Mouse (Mus musculus): Measurements from ENCODE around the gene Arhgdib. TPM values are rescaled to one million over a fixed set of nuclear protein-coding genes. Genes with fewer than 3 reads are reported as not detected.

The Arhgdib gene
- polyA plus RNA-seq, 1 experiment from 2014 or later: 164 TPM

GRCm38 (mm10) chr6:136957062-136957461 lies 15.4 kb upstream of the Arhgdib start:
- no peak for ATAC-seq (ENCODE audit: low read depth)
- Histone ChIP-seq H3K4me3 (ENCODE audit: low read depth, low read length) (no peak overlapping the region), H3K9ac (ENCODE audit: low read depth, low read length) (no peak overlapping the region), H3K9me3 (replicated peaks; ENCODE audit: control insufficient read depth, low read length) (no peaks in the 10 kb centered on the region), H3K4me2 (ENCODE audit: low read depth, low read length) (no peak overlapping the region), H3K4me1 (ENCODE audit: control insufficient read depth, low read depth, low read length) (no peaks in the 10 kb centered on the region), H3K27ac (ENCODE audit: low read length) (no peak overlapping the region), H3K36me3 (ENCODE audit: control insufficient read depth, insufficient read depth) (no peaks in the 10 kb centered on the region), H3K27me3 (ENCODE audit: control insufficient read depth, insufficient read depth, low read depth, low read length) (no peaks in the 10 kb centered on the region)
- 29% methylated on average over 7 of the region's 7 CpGs for WGBS (ENCODE audit: insufficient replicate concordance)

- H3K4me1 ChIP-seq (ENCODE audit: control insufficient read depth, low read depth, low read length): no peaks in the 10 kb centered on the region
- no peaks in the 10 kb centered on the region for H3K36me3 ChIP-seq (ENCODE audit: control insufficient read depth, insufficient read depth)
- no peak overlapping the region for H3K9ac ChIP-seq (ENCODE audit: low read depth, low read length)
- no peak overlapping the region for H3K27ac ChIP-seq (ENCODE audit: low read length)
- H3K27me3 ChIP-seq (ENCODE audit: control insufficient read depth, insufficient read depth, low read depth, low read length): no peaks in the 10 kb centered on the region
- no peaks in the 10 kb centered on the region for H3K9me3 ChIP-seq (replicated peaks; ENCODE audit: control insufficient read depth, low read length)
- no peak overlapping the region for H3K4me2 ChIP-seq (ENCODE audit: low read depth, low read length)
- no peak overlapping the region for H3K4me3 ChIP-seq (ENCODE audit: low read depth, low read length)
- no peak for ATAC-seq (ENCODE audit: low read depth)
- WGBS (ENCODE audit: insufficient replicate concordance): 48% methylated on average over 3 of the region's 3 CpGs
Observed at GRCm38 (mm10) chr6:136955240-136955639, 13.5 kb upstream of the Arhgdib start.

- no peaks in the 10 kb centered on the region for H3K9me3 ChIP-seq (replicated peaks; ENCODE audit: control insufficient read depth, low read length)
- peak; percentile 63 for ATAC-seq (ENCODE audit: low read depth)
- H3K4me1 ChIP-seq (ENCODE audit: control insufficient read depth, low read depth, low read length): no peaks in the 10 kb centered on the region
- WGBS (ENCODE audit: insufficient replicate concordance): 62% methylated on average over 8 of the region's 8 CpGs
- no peaks in the 10 kb centered on the region for H3K27me3 ChIP-seq (ENCODE audit: control insufficient read depth, insufficient read depth, low read depth, low read length)
- H3K4me2 ChIP-seq (ENCODE audit: low read depth, low read length): no peak overlapping the region
- no peak overlapping the region for H3K9ac ChIP-seq (ENCODE audit: low read depth, low read length)
- no peak overlapping the region for H3K4me3 ChIP-seq (ENCODE audit: low read depth, low read length)
- no peak overlapping the region for H3K27ac ChIP-seq (ENCODE audit: low read length)
- H3K36me3 ChIP-seq (ENCODE audit: control insufficient read depth, insufficient read depth): no peaks in the 10 kb centered on the region
Observed at GRCm38 (mm10) chr6:136954715-136955114, 13.0 kb upstream of the Arhgdib start.

- no peak overlapping the region for H3K9ac ChIP-seq (ENCODE audit: low read depth, low read length)
- no peaks in the 10 kb centered on the region for H3K4me1 ChIP-seq (ENCODE audit: control insufficient read depth, low read depth, low read length)
- H3K4me2 ChIP-seq (ENCODE audit: low read depth, low read length): no peak overlapping the region
- no peaks in the 10 kb centered on the region for H3K36me3 ChIP-seq (ENCODE audit: control insufficient read depth, insufficient read depth)
- ATAC-seq (ENCODE audit: low read depth): no peak
- no peaks in the 10 kb centered on the region for H3K27me3 ChIP-seq (ENCODE audit: control insufficient read depth, insufficient read depth, low read depth, low read length)
- no peak overlapping the region for H3K4me3 ChIP-seq (ENCODE audit: low read depth, low read length)
- no peak overlapping the region for H3K27ac ChIP-seq (ENCODE audit: low read length)
- 51% methylated on average over 6 of the region's 6 CpGs for whole genome bisulfite sequencing (ENCODE audit: insufficient replicate concordance)
- H3K9me3 ChIP-seq (replicated peaks; ENCODE audit: control insufficient read depth, low read length): no peaks in the 10 kb centered on the region
Observed at GRCm38 (mm10) chr6:136954192-136954591, 12.5 kb upstream of the Arhgdib start.

GRCm38 (mm10) chr6:136952930-136953329 lies 11.2 kb upstream of the Arhgdib start:
- Histone ChIP-seq H3K36me3 (ENCODE audit: control insufficient read depth, insufficient read depth) (no peaks in the 10 kb centered on the region), H3K27me3 (ENCODE audit: control insufficient read depth, insufficient read depth, low read depth, low read length) (no peaks in the 10 kb centered on the region), H3K4me1 (ENCODE audit: control insufficient read depth, low read depth, low read length) (no peaks in the 10 kb centered on the region), H3K9me3 (replicated peaks; ENCODE audit: control insufficient read depth, low read length) (no peaks in the 10 kb centered on the region), H3K4me2 (ENCODE audit: low read depth, low read length) (no peak overlapping the region), H3K9ac (ENCODE audit: low read depth, low read length) (no peak overlapping the region), H3K4me3 (ENCODE audit: low read depth, low read length) (no peak overlapping the region), H3K27ac (ENCODE audit: low read length) (no peak overlapping the region)
- 65% methylated on average over 9 of the region's 9 CpGs for WGBS (ENCODE audit: insufficient replicate concordance)
- ATAC-seq (ENCODE audit: low read depth): no peak; the same call in 1 of the 2 replicates

- WGBS (ENCODE audit: insufficient replicate concordance): 61% methylated on average over 2 of the region's 2 CpGs
- no peaks in the 10 kb centered on the region for H3K9me3 ChIP-seq (replicated peaks; ENCODE audit: control insufficient read depth, low read length)
- ATAC-seq (ENCODE audit: low read depth): no peak
- no peak overlapping the region for H3K4me3 ChIP-seq (ENCODE audit: low read depth, low read length)
- no peak overlapping the region for H3K9ac ChIP-seq (ENCODE audit: low read depth, low read length)
- H3K4me2 ChIP-seq (ENCODE audit: low read depth, low read length): no peak overlapping the region
- no peak overlapping the region for H3K27ac ChIP-seq (ENCODE audit: low read length)
- no peaks in the 10 kb centered on the region for H3K27me3 ChIP-seq (ENCODE audit: control insufficient read depth, insufficient read depth, low read depth, low read length)
- no peaks in the 10 kb centered on the region for H3K36me3 ChIP-seq (ENCODE audit: control insufficient read depth, insufficient read depth)
- H3K4me1 ChIP-seq (ENCODE audit: control insufficient read depth, low read depth, low read length): no peaks in the 10 kb centered on the region
Observed at GRCm38 (mm10) chr6:136950171-136950570, 8.5 kb upstream of the Arhgdib start.

GRCm38 (mm10) chr6:136947716-136948115 lies 6.0 kb upstream of the Arhgdib start:
- no peak overlapping the region for H3K9ac ChIP-seq (ENCODE audit: low read depth, low read length)
- no peak overlapping the region for H3K4me3 ChIP-seq (ENCODE audit: low read depth, low read length)
- no peak overlapping the region for H3K4me2 ChIP-seq (ENCODE audit: low read depth, low read length)
- no peaks in the 10 kb centered on the region for H3K36me3 ChIP-seq (ENCODE audit: control insufficient read depth, insufficient read depth)
- H3K27ac ChIP-seq (ENCODE audit: low read length): no peak overlapping the region
- ATAC-seq (ENCODE audit: low read depth): no peak
- H3K27me3 ChIP-seq (ENCODE audit: control insufficient read depth, insufficient read depth, low read depth, low read length): no peaks in the 10 kb centered on the region
- H3K9me3 ChIP-seq (replicated peaks; ENCODE audit: control insufficient read depth, low read length): no peaks in the 10 kb centered on the region
- peaks cover 9% of the 10 kb centered on the region for H3K4me1 ChIP-seq (ENCODE audit: control insufficient read depth, low read depth, low read length)
- 54% methylated on average over 4 of the region's 4 CpGs for WGBS (ENCODE audit: insufficient replicate concordance)

- 55% methylated on average over 9 of the region's 9 CpGs for WGBS (ENCODE audit: insufficient replicate concordance)
- Histone ChIP-seq H3K4me1 (ENCODE audit: control insufficient read depth, low read depth, low read length) (peaks cover 10% of the 10 kb centered on the region), H3K27me3 (ENCODE audit: control insufficient read depth, insufficient read depth, low read depth, low read length) (no peaks in the 10 kb centered on the region), H3K9me3 (replicated peaks; ENCODE audit: control insufficient read depth, low read length) (no peaks in the 10 kb centered on the region), H3K9ac (ENCODE audit: low read depth, low read length) (no peak overlapping the region), H3K4me2 (ENCODE audit: low read depth, low read length) (no peak overlapping the region), H3K27ac (ENCODE audit: low read length) (no peak overlapping the region), H3K36me3 (ENCODE audit: control insufficient read depth, insufficient read depth) (no peaks in the 10 kb centered on the region), H3K4me3 (ENCODE audit: low read depth, low read length) (no peak overlapping the region)
- peak; percentile 26; the same call in 1 of the 2 replicates for ATAC-seq (ENCODE audit: low read depth)
Observed at GRCm38 (mm10) chr6:136946943-136947342, 5.2 kb upstream of the Arhgdib start.

- H3K9me3 ChIP-seq (replicated peaks; ENCODE audit: control insufficient read depth, low read length): no peaks in the 10 kb centered on the region
- no peak overlapping the region for H3K4me2 ChIP-seq (ENCODE audit: low read depth, low read length)
- H3K9ac ChIP-seq (ENCODE audit: low read depth, low read length): no peak overlapping the region
- no peak overlapping the region for H3K27ac ChIP-seq (ENCODE audit: low read length)
- peaks cover 10% of the 10 kb centered on the region for H3K4me1 ChIP-seq (ENCODE audit: control insufficient read depth, low read depth, low read length)
- H3K27me3 ChIP-seq (ENCODE audit: control insufficient read depth, insufficient read depth, low read depth, low read length): no peaks in the 10 kb centered on the region
- no peaks in the 10 kb centered on the region for H3K36me3 ChIP-seq (ENCODE audit: control insufficient read depth, insufficient read depth)
- no peak for ATAC-seq (ENCODE audit: low read depth)
- 36% methylated on average over 5 of the region's 5 CpGs for WGBS (ENCODE audit: insufficient replicate concordance)
- H3K4me3 ChIP-seq (ENCODE audit: low read depth, low read length): no peak overlapping the region
Observed at GRCm38 (mm10) chr6:136946241-136946640, 4.5 kb upstream of the Arhgdib start.
